Mouse (Mus musculus): ENCODE results near the gene Ofd1.

- no peak for TF ChIP-seq NANOG (IDR thresholded peaks at IDR 0.05; ENCODE audit: borderline replicate concordance, low read length)
- TF ChIP-seq CTCF (conservative IDR thresholded peaks at IDR 0.05; ENCODE audit: low read length) = no peak
- no peak for TF ChIP-seq POU5F1 (IDR thresholded peaks at IDR 0.05; ENCODE audit: borderline replicate concordance, low read length)
Observed at GRCm38 (mm10) chrX:166444552-166444951, 4.0 kb upstream of the Ofd1 start.
